25 mouse cellular contexts compared by ENCODE assay signal in the genomic region with DNA sequence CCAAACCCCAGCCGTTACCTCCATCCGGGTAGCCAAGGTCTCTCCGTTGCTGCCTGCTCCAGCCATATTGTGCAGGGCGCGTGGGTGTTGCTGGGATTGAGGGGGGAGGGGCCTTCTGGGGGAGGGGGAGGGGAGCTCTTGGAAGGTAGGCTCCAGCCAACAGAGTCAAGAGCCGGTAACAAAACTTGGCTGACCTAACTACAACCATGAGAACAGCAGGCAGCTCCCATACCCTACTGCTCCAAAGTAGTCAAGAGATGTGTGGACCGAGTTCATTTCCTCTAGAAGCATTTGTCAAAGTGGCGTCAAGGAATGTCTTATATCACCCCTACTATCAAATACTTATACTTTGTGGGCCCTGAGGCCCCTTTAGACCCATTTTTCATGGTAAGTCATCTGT. TPM values are rescaled to one million over a fixed set of nuclear protein-coding genes. Genes with fewer than 3 reads are reported as not detected.
"Had no signal": no experiment of that assay in that cellular context is flagged by ENCODE, and none has a peak within 500 bp of the region (broad histone marks: within the 10 kb centered on the region; RNA-seq: fewer than 3 reads in every experiment).

A gene (minus strand): TSS at position 101 of the 400 bp plus-strand sequence.

- H3K27ac ChIP-seq: limb, embryonic 10.5 days; limb, embryonic 13.5 days; liver, embryonic 12.5 days; liver, embryonic 15.5 days; lung, embryonic 15.5 days; midbrain, embryonic 10.5 days; stomach, postnatal 0 days had no signal

- DNase-seq: kidney, adult 18-20 months; kidney, adult 9 months; kidney, postnatal 14 days; kidney, postnatal 4 days; liver; lung, adult 18-20 months; lung, postnatal 10 days; lung, postnatal 36 days; right cerebral cortex, postnatal 4 days; thymus, adult 2 months; thymus, postnatal 14 days; thymus, postnatal 4 days had no signal

- H3K36me3 ChIP-seq: liver, embryonic 12.5 days; lung, embryonic 15.5 days had no signal

- ATAC-seq: liver, embryonic 12.5 days; midbrain, embryonic 16.5 days had no signal

- H3K4me2 ChIP-seq: limb, embryonic 13.5 days; liver, embryonic 12.5 days; liver, embryonic 15.5 days; lung, embryonic 15.5 days had no signal

- H3K4me3 ChIP-seq: limb, embryonic 10.5 days; limb, embryonic 13.5 days; liver, embryonic 12.5 days; liver, embryonic 15.5 days; lung, embryonic 15.5 days; megakaryocyte, embryonic 14.5 days; midbrain, embryonic 10.5 days had no signal

- H3K27me3 ChIP-seq: limb, embryonic 13.5 days; liver, embryonic 12.5 days; liver, embryonic 15.5 days; lung, embryonic 15.5 days; megakaryocyte, embryonic 14.5 days had no signal

- H3K9me3 ChIP-seq: limb, embryonic 10.5 days; limb, embryonic 13.5 days; liver, embryonic 12.5 days; liver, embryonic 15.5 days; lung, embryonic 15.5 days; megakaryocyte, embryonic 14.5 days; midbrain, embryonic 10.5 days had no signal

- H3K4me1 ChIP-seq: limb, embryonic 10.5 days; limb, embryonic 13.5 days; liver, embryonic 12.5 days; liver, embryonic 15.5 days; lung, embryonic 15.5 days; midbrain, embryonic 10.5 days had no signal

- H3K9ac ChIP-seq: limb, embryonic 13.5 days; liver, embryonic 12.5 days; liver, embryonic 15.5 days; lung, embryonic 15.5 days had no signal

RNA-seq across cellular contexts. Expression of the gene that starts here (rescaled TPM):
- polyA plus RNA-seq: kidney, embryonic 16.5 days; limb, embryonic 10.5 days; limb, embryonic 13.5 days; liver, embryonic 12.5 days; liver, embryonic 15.5 days; lung, embryonic 15.5 days; midbrain, embryonic 10.5 days; midbrain, embryonic 16.5 days; neural tube, embryonic 11.5 days; neural tube, embryonic 14.5 days; stomach, embryonic 14.5 days; stomach, postnatal 0 days; thymus, adult 2 months had no signal
